Mouse (Mus musculus): ENCODE measurements around the gene Ciao1.

GRCm38 (mm10) chr2:127250291-127251008, 2.8 kb upstream of the Ciao1 start:
- no peak for TF ChIP-seq CTCF (IDR thresholded peaks at IDR 0.05; ENCODE audit: low read depth, low read length)
- TF ChIP-seq POLR2A (IDR thresholded peaks at IDR 0.05; ENCODE audit: extremely low read depth, insufficient read depth, low read length), result no peak

Measured in liver, adult 2 months (tissue).